Mouse (Mus musculus) midbrain, embryonic 16.5 days (tissue): ENCODE measurements around the gene Nudt2. TPM values are rescaled to one million over a fixed set of nuclear protein-coding genes. Genes with fewer than 3 reads are reported as not detected.
"Not testable (repeated sequence)": the region's sequence is repeated elsewhere in the genome, so short reads cannot be mapped to it uniquely, and the experiment has no call there.

ENCODE experiments used
- ATAC-seq: fragments of 200-750 bp; cut with Nextera tagmentation; 2 replicates; pipeline ENCODE4 v1.8.0; 2017; ENCODE audit warnings: moderate TSS enrichment
- H3K27ac ChIP-seq: fragments of 300-500 bp; sonication (generic); 2 replicates; pipeline ENCODE4 v1.5.1; 2014; ENCODE audit warnings: mild to moderate bottlenecking, low read length, mixed read lengths
- H3K27me3 ChIP-seq: fragments of 300-500 bp; sonication (generic); 2 replicates; pipeline ENCODE4 v1.6.1; 2014; ENCODE audit warnings: low read depth, low read length, mixed read lengths; ENCODE audit not compliant: control insufficient read depth, insufficient read depth
- H3K36me3 ChIP-seq: fragments of 300-500 bp; sonication (generic); 2 replicates; pipeline ENCODE4 v1.6.1; 2014; ENCODE audit warnings: mild to moderate bottlenecking, low read length, moderate library complexity, mixed read lengths; ENCODE audit not compliant: control insufficient read depth, insufficient read depth
- H3K4me1 ChIP-seq: fragments of 300-500 bp; sonication (generic); 2 replicates; pipeline ENCODE4 v1.6.1; 2014; ENCODE audit warnings: mild to moderate bottlenecking, low read length, mixed read lengths; ENCODE audit not compliant: control insufficient read depth, insufficient read depth
- H3K4me2 ChIP-seq: fragments of 300-500 bp; sonication (generic); 2 replicates; pipeline ENCODE4 v1.6.1; 2014; ENCODE audit warnings: mild to moderate bottlenecking, low read length, mixed read lengths
- H3K4me3 ChIP-seq: fragments of 300-500 bp; sonication (generic); 2 replicates; pipeline ENCODE4 v1.5.1; 2014; ENCODE audit warnings: low read depth, mild to moderate bottlenecking, low read length, moderate library complexity, mixed read lengths
- H3K9ac ChIP-seq: fragments of 300-500 bp; sonication (generic); 2 replicates; pipeline ENCODE4 v1.6.1; 2014; ENCODE audit warnings: low read depth, low read length, mixed read lengths
- H3K9me3 ChIP-seq: fragments of 300-500 bp; sonication (generic); replicated peaks from 2 replicates; pipeline ENCODE4 v1.6.1; 2014; ENCODE audit warnings: mild to moderate bottlenecking, low read length, mixed read lengths; ENCODE audit not compliant: control insufficient read depth, poor library complexity, severe bottlenecking
- WGBS: fragments of 180-500 bp; shearing (Covaris S2); extraction: QIAGEN DNeasy Blood & Tissue Kit; methylation state at CpG from one replicate; pipeline ENCODE4 v1.1.7; 2014; 5-methylcytosine and 5-hydroxymethylcytosine counted together
- polyA plus RNA-seq: library from polyadenylated mRNA; unstranded; fragments of >200 nt; fragmentation: Nextera tagmentation; extraction: Ambion mirVana; gene quantifications from 2 replicates; pipeline ENCODE4 v1.2.1, GENCODE M21; 2015

The Nudt2 gene
- polyA plus RNA-seq = 70.6 and 80.8 TPM in 2 replicates

- WGBS = under 1% methylated on average over 70 of the region's 70 CpGs
These were observed at the start of gene Nudt2, which contains the start of gene Kif24 for GRCm38 (mm10) chr4:41464345-41465286. Nudt2 (plus strand) TSS chr4:41465151. Kif24 (minus strand) TSS chr4:41464887.

GRCm38 (mm10) chr4:41416966-41417365 lies 48.0 kb upstream of the Nudt2 start:
- H3K4me2 ChIP-seq = no peak overlapping the region
- H3K27ac ChIP-seq = no peak overlapping the region
- H3K27me3 ChIP-seq = no peaks in the 10 kb centered on the region
- no peak overlapping the region for H3K9ac ChIP-seq
- H3K4me3 ChIP-seq = no peak overlapping the region
- H3K9me3 ChIP-seq = no peaks in the 10 kb centered on the region
- ATAC-seq = no peak
- no peaks in the 10 kb centered on the region for H3K4me1 ChIP-seq
- no peaks in the 10 kb centered on the region for H3K36me3 ChIP-seq

More at GRCm38 (mm10) chr4:41464345-41465286, at the start of gene Nudt2, which contains the start of gene Kif24:
- Histone ChIP-seq H3K9me3 (no peaks in the 10 kb centered on the region), H3K4me3 (peak within 1 kb of the TSS; percentile 63), H3K27ac (peak within 1 kb of the TSS; percentile 82), H3K4me1 (peaks cover 9% of the 10 kb centered on the region), H3K9ac (peak within 1 kb of the TSS; percentile 73), H3K4me2 (peak within 1 kb of the TSS; percentile 76), H3K27me3 (no peaks in the 10 kb centered on the region), H3K36me3 (no peaks in the 10 kb centered on the region)
- peak; percentile 98 for ATAC-seq

- Histone ChIP-seq H3K4me2 (no peak overlapping the region), H3K36me3 (no peaks in the 10 kb centered on the region), H3K4me3 (no peak overlapping the region), H3K27ac (no peak overlapping the region), H3K9ac (no peak overlapping the region), H3K27me3 (no peaks in the 10 kb centered on the region), H3K9me3 (no peaks in the 10 kb centered on the region), H3K4me1 (no peaks in the 10 kb centered on the region)
- no peak for ATAC-seq
- 85% methylated on average over 5 of the region's 5 CpGs for WGBS
These were observed 26.0 kb upstream of the Nudt2 start for GRCm38 (mm10) chr4:41438931-41439330.

GRCm38 (mm10) chr4:41442790-41443302 lies 22.1 kb upstream of the Nudt2 start:
- Histone ChIP-seq H3K36me3 (no peaks in the 10 kb centered on the region), H3K27ac (no peak overlapping the region), H3K27me3 (no peaks in the 10 kb centered on the region), H3K9me3 (no peaks in the 10 kb centered on the region), H3K9ac (no peak overlapping the region), H3K4me1 (no peaks in the 10 kb centered on the region), H3K4me2 (no peak overlapping the region), H3K4me3 (no peak overlapping the region)
- 85% methylated on average over 4 of the region's 4 CpGs for WGBS
- no peak for ATAC-seq

- ATAC-seq = no peak
These were observed 17.4 kb upstream of the Nudt2 start for GRCm38 (mm10) chr4:41447595-41447994.

GRCm38 (mm10) chr4:41460690-41461089 lies 4.3 kb upstream of the Nudt2 start:
- ATAC-seq = no peak
- H3K4me3 ChIP-seq = no peak overlapping the region
- H3K27me3 ChIP-seq = no peaks in the 10 kb centered on the region
- no peaks in the 10 kb centered on the region for H3K36me3 ChIP-seq
- no peak overlapping the region for H3K9ac ChIP-seq
- peaks cover 7% of the 10 kb centered on the region for H3K4me1 ChIP-seq
- WGBS = 100% methylated on average over 1 of the region's 1 CpGs
- H3K27ac ChIP-seq = no peak overlapping the region
- H3K4me2 ChIP-seq = no peak overlapping the region
- no peaks in the 10 kb centered on the region for H3K9me3 ChIP-seq

More at GRCm38 (mm10) chr4:41447595-41447994, 17.4 kb upstream of the Nudt2 start:
- no peaks in the 10 kb centered on the region for H3K4me1 ChIP-seq
- no peaks in the 10 kb centered on the region for H3K9me3 ChIP-seq
- H3K27ac ChIP-seq = no peak overlapping the region
- H3K27me3 ChIP-seq = no peaks in the 10 kb centered on the region
- no peak overlapping the region for H3K4me3 ChIP-seq
- no peak overlapping the region for H3K4me2 ChIP-seq
- H3K9ac ChIP-seq = no peak overlapping the region
- WGBS = 98% methylated on average over 3 of the region's 3 CpGs
- no peaks in the 10 kb centered on the region for H3K36me3 ChIP-seq

GRCm38 (mm10) chr4:41463051-41463738 lies 1.8 kb upstream of the Nudt2 start:
- not testable (repeated sequence) for ATAC-seq

GRCm38 (mm10) chr4:41465287-41465665 lies 325 bp downstream of the Nudt2 start:
- Histone ChIP-seq H3K4me1 (peaks cover 9% of the 10 kb centered on the region), H3K4me3 (peak overlapping the region; percentile 63), H3K27me3 (no peaks in the 10 kb centered on the region), H3K36me3 (no peaks in the 10 kb centered on the region), H3K9ac (peak overlapping the region; percentile 73), H3K4me2 (peak overlapping the region; percentile 56), H3K27ac (peak overlapping the region; percentile 82), H3K9me3 (no peaks in the 10 kb centered on the region)
- ATAC-seq = peak; percentile 29; the same call in 1 of the 2 replicates
- WGBS = 5% methylated on average over 17 of the region's 17 CpGs

More at GRCm38 (mm10) chr4:41463051-41463738, 1.8 kb upstream of the Nudt2 start:
- H3K9ac ChIP-seq, H3K27me3 ChIP-seq, H3K4me3 ChIP-seq, H3K27ac ChIP-seq, H3K9me3 ChIP-seq, H3K4me1 ChIP-seq, H3K4me2 ChIP-seq, H3K36me3 ChIP-seq: not testable (repeated sequence)
- 83% methylated on average over 3 of the region's 3 CpGs for WGBS
